Mouse (Mus musculus) heart, embryonic 14.5 days (tissue): Measurements from ENCODE around the gene Terb1. TPM values are rescaled to one million over a fixed set of nuclear protein-coding genes. Genes with fewer than 3 reads are reported as not detected.

Source experiments
- ATAC-seq: fragments of 200-750 bp; cut with Nextera tagmentation; 2 replicates; pipeline ENCODE4 v1.8.0; 2017; ENCODE audit warnings: low read depth, moderate TSS enrichment; ENCODE audit not compliant: insufficient number of reproducible peaks, insufficient read depth, low FRiP score
- H3K27ac ChIP-seq, 2 experiments: fragments of 200-500 bp in 1 of 2; fragments of 300-500 bp in 1 of 2; sonication (generic) in 1 of 2; replicated peaks in 1 of 2; 2 replicates each; pipeline ENCODE4 v1.5.1; 2012 to 2014; ENCODE audit warnings: low read depth in 2 of 2, low read length in 2 of 2, control low read depth in 1 of 2, mild to moderate bottlenecking in 1 of 2, mixed read lengths in 1 of 2; ENCODE audit not compliant: control insufficient read depth in 1 of 2, insufficient read depth in 1 of 2
- H3K27me3 ChIP-seq: fragments of 300-500 bp; sonication (generic); 2 replicates; pipeline ENCODE4 v1.6.1; 2014; ENCODE audit warnings: mild to moderate bottlenecking, low read length, control low read depth; ENCODE audit not compliant: control insufficient read depth, insufficient read depth
- H3K36me3 ChIP-seq: fragments of 300-500 bp; sonication (generic); 2 replicates; pipeline ENCODE4 v1.6.1; 2014; ENCODE audit warnings: mild to moderate bottlenecking, control low read depth, low read length, mixed read lengths; ENCODE audit not compliant: control insufficient read depth, insufficient read depth
- H3K4me1 ChIP-seq, 2 experiments: fragments of 200-500 bp in 1 of 2; fragments of 300-500 bp in 1 of 2; sonication (generic) in 1 of 2; 2 replicates each; pipeline ENCODE4 v1.6.1; 2012 to 2014; ENCODE audit warnings: low read length in 2 of 2, control low read depth in 1 of 2, mixed read lengths in 1 of 2; ENCODE audit not compliant: control insufficient read depth in 2 of 2, insufficient read depth in 2 of 2
- H3K4me2 ChIP-seq: fragments of 300-500 bp; sonication (generic); 2 replicates; pipeline ENCODE4 v1.6.1; 2014; ENCODE audit warnings: mild to moderate bottlenecking, low read length
- H3K4me3 ChIP-seq, 2 experiments: fragments of 200-500 bp in 1 of 2; fragments of 300-500 bp in 1 of 2; sonication (generic) in 1 of 2; 2 replicates each; pipeline ENCODE4 v1.5.1; 2012 to 2014; ENCODE audit warnings: low read length in 2 of 2, mild to moderate bottlenecking in 2 of 2, control low read depth in 1 of 2, low read depth in 1 of 2, moderate library complexity in 1 of 2; ENCODE audit not compliant: control insufficient read depth in 1 of 2, insufficient read depth in 1 of 2
- H3K9ac ChIP-seq: fragments of 300-500 bp; sonication (generic); 2 replicates; pipeline ENCODE4 v1.6.1; 2014; ENCODE audit warnings: mild to moderate bottlenecking, low read length
- H3K9me3 ChIP-seq: fragments of 300-500 bp; sonication (generic); 2 replicates; pipeline ENCODE4 v1.6.1; 2016; ENCODE audit warnings: low read length, control low read depth; ENCODE audit not compliant: control insufficient read depth
- WGBS: fragments of 180-500 bp; shearing (Covaris S2); extraction: QIAGEN DNeasy Blood & Tissue Kit; methylation state at CpG from one replicate; pipeline ENCODE4 v1.1.7; 2014; 5-methylcytosine and 5-hydroxymethylcytosine counted together
- polyA plus RNA-seq: library from polyadenylated mRNA; unstranded; fragments of >200 nt; fragmentation: Nextera tagmentation; extraction: Ambion mirVana; gene quantifications from 2 replicates; pipeline ENCODE4 v1.2.1, GENCODE M21; 2014

Terb1 gene
- polyA plus RNA-seq, 1 experiment from 2014 or later: not detected

GRCm38 (mm10) chr8:104533551-104533950 lies 23.8 kb upstream of the Terb1 start:
- Histone ChIP-seq H3K9ac (peak overlapping the region; percentile 96), H3K4me3 (peak overlapping the region; percentile 84 to 96), H3K4me2 (peak overlapping the region; percentile 81), H3K4me1 (peaks cover 7 to 23% of the 10 kb centered on the region in 2 experiments), H3K27me3 (peaks cover 7% of the 10 kb centered on the region; the same call in 1 of the 2 replicates), H3K36me3 (peaks cover 15% of the 10 kb centered on the region), H3K27ac (0 out of 4 replicates have a peak overlapping the region, but pooled peaks of 1 of the 2 experiments have one; percentile 71), H3K9me3 (no peaks in the 10 kb centered on the region)
- 20% methylated on average over 7 of the region's 7 CpGs for WGBS
- ATAC-seq: no peak

DNA sequence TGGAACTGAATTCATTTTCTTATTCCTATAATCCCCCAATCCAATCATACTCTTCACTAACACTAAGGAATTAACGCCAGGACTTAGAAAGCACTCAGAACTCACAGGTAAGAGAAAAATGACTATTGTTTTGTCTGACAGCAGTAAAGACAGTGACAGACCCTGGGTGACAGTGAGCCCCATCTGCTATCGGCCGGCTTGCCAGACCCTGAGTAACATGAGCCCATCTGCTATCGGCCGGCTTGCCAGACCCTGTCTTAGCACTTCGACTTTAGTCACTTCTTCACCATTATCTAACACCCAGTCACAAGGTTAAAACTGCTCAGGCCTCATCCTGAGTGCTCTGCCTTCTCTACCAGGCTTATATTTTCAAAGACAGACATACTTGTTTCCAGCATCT lies 20.0 kb upstream of the Terb1 start:
- no peak for ATAC-seq
- peaks cover 50% of the 10 kb centered on the region for H3K36me3 ChIP-seq

GRCm38 (mm10) chr8:104517872-104518271 lies 8.2 kb upstream of the Terb1 start:
- ATAC-seq: no peak
- Histone ChIP-seq H3K4me1 (no peaks in the 10 kb centered on the region), H3K27ac (no peak overlapping the region), H3K4me3 (no peak overlapping the region), H3K9me3 (no peaks in the 10 kb centered on the region), H3K9ac (no peak overlapping the region), H3K36me3 (peaks cover 88% of the 10 kb centered on the region), H3K4me2 (no peak overlapping the region), H3K27me3 (no peaks in the 10 kb centered on the region)
- WGBS: 87% methylated on average over 5 of the region's 5 CpGs

More for the DNA sequence above, 20.0 kb upstream of the Terb1 start:
- Histone ChIP-seq H3K4me1 (peaks cover 0 to 15% of the 10 kb centered on the region in 2 experiments; a peak in 2 of 4 replicates), H3K27ac (no peak overlapping the region), H3K9me3 (no peaks in the 10 kb centered on the region), H3K4me2 (no peak overlapping the region), H3K4me3 (no peak overlapping the region), H3K27me3 (no peaks in the 10 kb centered on the region), H3K9ac (no peak overlapping the region)
- WGBS: 85% methylated on average over 6 of the region's 6 CpGs

- Histone ChIP-seq H3K36me3 (peaks cover 39% of the 10 kb centered on the region), H3K4me2 (peak overlapping the region; percentile 89), H3K9me3 (no peaks in the 10 kb centered on the region), H3K4me1 (peaks cover 3% of the 10 kb centered on the region in 2 experiments; a peak in 2 of 4 replicates), H3K27me3 (no peaks in the 10 kb centered on the region), H3K4me3 (no peak overlapping the region), H3K9ac (no peak overlapping the region), H3K27ac (no peak overlapping the region)
- ATAC-seq: no peak
- WGBS: 72% methylated on average over 3 of the region's 3 CpGs
Measured at GRCm38 (mm10) chr8:104510134-104510533, 424 bp upstream of the Terb1 start.

GRCm38 (mm10) chr8:104479091-104479490 lies 30.6 kb downstream of the Terb1 start:
- Histone ChIP-seq H3K9ac (no peak overlapping the region), H3K27me3 (no peaks in the 10 kb centered on the region), H3K4me3 (no peak overlapping the region), H3K27ac (no peak overlapping the region), H3K36me3 (no peaks in the 10 kb centered on the region), H3K4me2 (no peak overlapping the region), H3K9me3 (no peaks in the 10 kb centered on the region), H3K4me1 (no peaks in the 10 kb centered on the region)
- 56% methylated on average over 1 of the region's 1 CpGs for WGBS
- ATAC-seq: no peak

DNA sequence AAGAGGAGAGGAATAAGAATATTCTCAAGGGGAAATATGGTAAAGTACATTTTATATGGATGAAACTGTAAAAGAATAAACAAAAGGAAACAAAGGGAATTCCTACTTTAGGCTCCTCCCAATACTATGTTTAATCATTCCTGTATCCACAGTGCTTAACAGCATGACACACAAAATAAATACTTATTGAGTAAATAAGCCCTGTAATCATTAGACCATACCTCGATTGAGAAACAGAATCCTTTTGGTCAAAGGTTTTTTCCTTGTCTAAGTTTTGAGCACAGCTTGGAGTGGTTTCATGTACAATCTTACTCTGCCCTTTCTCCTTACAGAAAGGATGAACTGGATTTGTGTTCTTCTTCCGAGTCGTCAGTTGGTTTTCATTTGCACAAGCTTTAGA lies 37.2 kb downstream of the Terb1 start:
- Histone ChIP-seq H3K36me3 (no peaks in the 10 kb centered on the region), H3K27ac (no peak overlapping the region), H3K4me2 (no peak overlapping the region), H3K27me3 (no peaks in the 10 kb centered on the region), H3K4me3 (no peak overlapping the region), H3K9me3 (no peaks in the 10 kb centered on the region), H3K4me1 (no peaks in the 10 kb centered on the region), H3K9ac (no peak overlapping the region)
- no peak for ATAC-seq
- 72% methylated on average over 3 of the region's 3 CpGs for WGBS

- H3K9ac ChIP-seq: no peak overlapping the region
- no peaks in the 10 kb centered on the region for H3K9me3 ChIP-seq
- no peaks in the 10 kb centered on the region for H3K4me1 ChIP-seq
- H3K27me3 ChIP-seq: no peaks in the 10 kb centered on the region
- no peaks in the 10 kb centered on the region for H3K36me3 ChIP-seq
- no peak for ATAC-seq
- WGBS: 62% methylated on average over 2 of the region's 2 CpGs
- no peak overlapping the region for H3K27ac ChIP-seq
- no peak overlapping the region for H3K4me2 ChIP-seq
- H3K4me3 ChIP-seq: no peak overlapping the region
Measured at GRCm38 (mm10) chr8:104467463-104467862, 42.2 kb downstream of the Terb1 start.

GRCm38 (mm10) chr8:104452177-104452576 lies 57.5 kb downstream of the Terb1 start:
- no peak overlapping the region for H3K4me2 ChIP-seq
- ATAC-seq: no peak

More at GRCm38 (mm10) chr8:104452177-104452576, 57.5 kb downstream of the Terb1 start:
- Histone ChIP-seq H3K4me3 (no peak overlapping the region), H3K4me1 (peaks cover 0 to 4% of the 10 kb centered on the region in 2 experiments; a peak in 1 of 4 replicates), H3K9me3 (no peaks in the 10 kb centered on the region), H3K9ac (no peak overlapping the region), H3K27me3 (no peaks in the 10 kb centered on the region), H3K27ac (no peak overlapping the region), H3K36me3 (no peaks in the 10 kb centered on the region)
- WGBS: 71% methylated on average over 3 of the region's 3 CpGs
